In genomic region chr5:99297939-99298338, GRCm38 (mm10) we compare ENCODE assay signal across 23 mouse cellular contexts.
DNase-seq lines count a peak whose midpoint lies in the region; ATAC-seq lines count a peak whose summit lies in the region.
"Had no signal": no experiment of that assay in that cellular context is flagged by ENCODE, and none has a peak within 500 bp of the region (broad histone marks: within the 10 kb centered on the region; RNA-seq: fewer than 3 reads in every experiment).

No protein-coding gene starts in this region.

- DNase-seq in frontal cortex, postnatal 10 days (ENCODE audit: low spot score in 2 of 2) = no peak
- DNase-seq in lung, postnatal 36 days = peak; percentile 23
- no peak for DNase-seq in lung, postnatal 10 days
- DNase-seq in layer of hippocampus, postnatal 36 days = no peak
- no peak for DNase-seq in urinary bladder, adult 2 months (ENCODE audit: low spot score)
- DNase-seq: adrenal gland, postnatal 10 days; cerebellum, adult 11-12 months; cerebellum, adult 9-11 months; embryo, embryonic 11 days; gastrocnemius, postnatal 25 days; heart, adult 2 months; kidney, adult 11 months; kidney, postnatal 14 days; layer of hippocampus, adult 9-11 months; midbrain, embryonic 14.5 days; right cerebral cortex, postnatal 25 days; thymus, adult 2 months; thymus, postnatal 4 days had no signal

- ATAC-seq in frontal cortex, adult (ENCODE audit: low TSS enrichment) = peak; percentile 42; the same call in 1 of the 2 replicates
- ATAC-seq in granulocyte monocyte progenitor cell, adult 5-6 weeks (replicated peaks; ENCODE audit: poor library complexity, severe bottlenecking) = peak; percentile 33; the same call in 1 of the 2 replicates
- ATAC-seq: CD4-positive, CD25-positive, alpha-beta regulatory T cell, adult 4 months; forebrain, embryonic 13.5 days; inflammation-experienced regulatory T-cells, adult 6 months had no signal
